Mouse (Mus musculus) kidney, postnatal 25 days (tissue): ENCODE measurements around the gene Il18r1.
A peak's percentile ranks its signal among the peaks of the same experiment; 100 is the strongest.

Experiments used
- DNase-seq, 2 experiments: peaks; one replicate each; pipeline ENCODE4 v3.0.0; 2021; ENCODE audit warnings: mixed read lengths in 2 of 2

Il18r1 gene

GRCm38 (mm10) chr1:40499708-40500107 lies 34.4 kb downstream of the Il18r1 start:
- no peak for DNase-seq

- no peak for DNase-seq
Measured at GRCm38 (mm10) chr1:40501126-40501525, 35.8 kb downstream of the Il18r1 start.

- DNase-seq = no peak
Measured at GRCm38 (mm10) chr1:40501546-40502398, 36.4 kb downstream of the Il18r1 start.

- no peak for DNase-seq
Measured at GRCm38 (mm10) chr1:40504548-40504947, 39.2 kb downstream of the Il18r1 start.

- no peak for DNase-seq
Measured at GRCm38 (mm10) chr1:40514851-40515585, 49.7 kb downstream of the Il18r1 start, which contains the start of gene Il18rap. Il18rap (plus strand) TSS chr1:40515362.

GRCm38 (mm10) chr1:40516364-40516763 lies 51.0 kb downstream of the Il18r1 start:
- DNase-seq = no peak

GRCm38 (mm10) chr1:40522918-40523317 lies 57.6 kb downstream of the Il18r1 start:
- DNase-seq = no peak

GRCm38 (mm10) chr1:40523971-40524722 lies 58.8 kb downstream of the Il18r1 start:
- DNase-seq = no peak

GRCm38 (mm10) chr1:40529287-40529686 lies 63.9 kb downstream of the Il18r1 start:
- DNase-seq = no peak

- DNase-seq = peak in 1 of 2 experiments; percentile 8
Measured at GRCm38 (mm10) chr1:40537577-40537976, 72.2 kb downstream of the Il18r1 start.

- DNase-seq = peak in 1 of 2 experiments; percentile 76
Measured at GRCm38 (mm10) chr1:40544650-40545049, 79.3 kb downstream of the Il18r1 start.

- DNase-seq = no peak
Measured at GRCm38 (mm10) chr1:40546645-40547044, 81.3 kb downstream of the Il18r1 start.

GRCm38 (mm10) chr1:40547064-40547572 lies 81.8 kb downstream of the Il18r1 start:
- DNase-seq = no peak

- no peak for DNase-seq
Measured at GRCm38 (mm10) chr1:40547762-40548161, 82.4 kb downstream of the Il18r1 start.
